Mouse (Mus musculus) common myeloid progenitor, adult 5-6 weeks (primary cell): ENCODE results near the gene Timp2. TPM values are rescaled to one million over a fixed set of nuclear protein-coding genes. Genes with fewer than 3 reads are reported as not detected.
A peak's percentile ranks its signal among the peaks of the same experiment; 100 is the strongest.
"Not testable (repeated sequence)": the region's sequence is repeated elsewhere in the genome, so short reads cannot be mapped to it uniquely, and the experiment has no call there.

Source experiments
- ATAC-seq: replicated peaks from 2 replicates; pipeline ENCODE4 v1.8.0; 2016; ENCODE audit warnings: low read depth, mild to moderate bottlenecking, moderate TSS enrichment, inconsistent platforms; ENCODE audit not compliant: poor library complexity, severe bottlenecking
- total RNA-seq: library from RNA; stranded (forward); fragments of 200-1000, 187-1606 nt; gene quantifications from 2 replicates; pipeline ENCODE4 v1.2.3, GENCODE M21; 2017

Gene Timp2
- total RNA-seq, 1 experiment from 2014 or later, result 8.9 TPM

- not testable (repeated sequence) for ATAC-seq
Observed at GRCm38 (mm10) chr11:118307962-118308361, 47.6 kb downstream of the Timp2 start.

GRCm38 (mm10) chr11:118303959-118304358, 51.6 kb downstream of the Timp2 start:
- not testable (repeated sequence) for ATAC-seq

GRCm38 (mm10) chr11:118298810-118299209, 56.7 kb downstream of the Timp2 start:
- no peak for ATAC-seq

GRCm38 (mm10) chr11:118297967-118298366, 57.6 kb downstream of the Timp2 start:
- ATAC-seq, result no peak

- no peak for ATAC-seq
Observed at GRCm38 (mm10) chr11:118295026-118295425, 60.5 kb downstream of the Timp2 start.

- no peak for ATAC-seq
Observed at GRCm38 (mm10) chr11:118292671-118293070, 62.9 kb downstream of the Timp2 start.

GRCm38 (mm10) chr11:118289999-118290889, 65.3 kb downstream of the Timp2 start, which contains the start of gene Usp36:
Usp36 (minus strand) TSS chr11:118290244.
- ATAC-seq, result peak; percentile 96

- no peak for ATAC-seq
Observed at GRCm38 (mm10) chr11:118289562-118289961, 66.0 kb downstream of the Timp2 start.

- ATAC-seq, result no peak
Observed at GRCm38 (mm10) chr11:118289037-118289511, 66.5 kb downstream of the Timp2 start.

GRCm38 (mm10) chr11:118287573-118287972, 68.0 kb downstream of the Timp2 start:
- no peak for ATAC-seq

- no peak for ATAC-seq
Observed at GRCm38 (mm10) chr11:118286434-118286833, 69.1 kb downstream of the Timp2 start.

GRCm38 (mm10) chr11:118285791-118286190, 69.7 kb downstream of the Timp2 start:
- no peak for ATAC-seq

- no peak for ATAC-seq
Observed at GRCm38 (mm10) chr11:118280218-118280617, 75.3 kb downstream of the Timp2 start.

- ATAC-seq, result no peak
Observed at GRCm38 (mm10) chr11:118276328-118276727, 79.2 kb downstream of the Timp2 start.

GRCm38 (mm10) chr11:118275092-118275491, 80.4 kb downstream of the Timp2 start:
- peak; percentile 50; the same call in 1 of the 2 replicates for ATAC-seq

- no peak for ATAC-seq
Observed at GRCm38 (mm10) chr11:118269827-118270226, 85.7 kb downstream of the Timp2 start.

GRCm38 (mm10) chr11:118266666-118267046, 88.9 kb downstream of the Timp2 start:
- ATAC-seq, result no peak

- ATAC-seq, result no peak
Observed at GRCm38 (mm10) chr11:118266044-118266665, 89.4 kb downstream of the Timp2 start.

GRCm38 (mm10) chr11:118265621-118266020, 89.9 kb downstream of the Timp2 start:
- no peak for ATAC-seq

GRCm38 (mm10) chr11:118263146-118263545, 92.4 kb downstream of the Timp2 start:
- ATAC-seq, result no peak

- ATAC-seq, result no peak
Observed at GRCm38 (mm10) chr11:118260081-118260480, 95.5 kb downstream of the Timp2 start.
